24 mouse cellular contexts compared by ENCODE assay signal in genomic region chr5:36141676-36142255, GRCm38 (mm10).
DNase-seq lines count a peak whose midpoint lies in the region; ATAC-seq and TF ChIP-seq lines count a peak whose summit lies in the region.
"Had no signal": no experiment of that assay in that cellular context is flagged by ENCODE, and none has a peak within 500 bp of the region (broad histone marks: within the 10 kb centered on the region; RNA-seq: fewer than 3 reads in every experiment).

No protein-coding gene starts in this region.

- no peak overlapping the region for H3K4me3 ChIP-seq in forebrain, embryonic 11.5 days (ENCODE audit: low read depth, low read length)
- no peak overlapping the region for H3K4me3 ChIP-seq in forebrain, embryonic 10.5 days
- no peak overlapping the region for H3K4me3 ChIP-seq in midbrain, embryonic 12.5 days
- H3K4me3 ChIP-seq in midbrain, postnatal 0 days (ENCODE audit: low read depth, low read length), result no peak overlapping the region
- H3K4me3 ChIP-seq in forebrain, embryonic 13.5 days, result no peak overlapping the region
- H3K4me3 ChIP-seq in neural tube, embryonic 13.5 days, result no peak overlapping the region
- H3K4me3 ChIP-seq: embryonic facial prominence, embryonic 12.5 days; heart, embryonic 13.5 days; kidney, embryonic 15.5 days; layer of hippocampus, adult 2 months; left cerebral cortex, adult 2 months; limb, embryonic 13.5 days had no signal

- TF ChIP-seq CTCF in midbrain, postnatal 0 days (IDR thresholded peaks at IDR 0.05), result no peak

- no peak for DNase-seq in forebrain, embryonic 11.5 days (ENCODE audit: low spot score)
- no peak for DNase-seq in forebrain, embryonic 10.5 days (ENCODE audit: extremely low spot score, low spot score)
- DNase-seq in midbrain, postnatal 0 days (ENCODE audit: low spot score), result no peak
- no peak for DNase-seq in urinary bladder, postnatal 36 days (ENCODE audit: low spot score in 2 of 2)
- DNase-seq in urinary bladder, postnatal 14 days (ENCODE audit: low spot score), result no peak
- DNase-seq: cerebellum, adult 8-10 months; cerebellum, postnatal 36 days; gastrocnemius, postnatal 10 days; right cerebral cortex, postnatal 4 days had no signal

- H3K27me3 ChIP-seq in forebrain, embryonic 11.5 days (ENCODE audit: control insufficient read depth, insufficient read depth, low read length), result no peaks in the 10 kb centered on the region
- H3K27me3 ChIP-seq in forebrain, embryonic 10.5 days (ENCODE audit: poor library complexity, severe bottlenecking), result peaks cover 16% of the 10 kb centered on the region; the same call in 1 of the 2 replicates
- H3K27me3 ChIP-seq in midbrain, embryonic 12.5 days, result peaks cover 5% of the 10 kb centered on the region
- no peaks in the 10 kb centered on the region for H3K27me3 ChIP-seq in midbrain, postnatal 0 days (ENCODE audit: insufficient read depth, low read length)
- H3K27me3 ChIP-seq in forebrain, embryonic 13.5 days, result peaks cover 24% of the 10 kb centered on the region
- peaks cover 16% of the 10 kb centered on the region for H3K27me3 ChIP-seq in neural tube, embryonic 13.5 days
- H3K27me3 ChIP-seq: CH12.LX; embryonic facial prominence, embryonic 12.5 days; heart, embryonic 13.5 days; kidney, embryonic 15.5 days had no signal

- no peaks in the 10 kb centered on the region for H3K4me1 ChIP-seq in forebrain, embryonic 11.5 days (replicated peaks; ENCODE audit: control insufficient read depth, insufficient read depth, low read length)
- peaks cover 27% of the 10 kb centered on the region for H3K4me1 ChIP-seq in forebrain, embryonic 10.5 days
- H3K4me1 ChIP-seq in midbrain, embryonic 12.5 days, result peaks cover 23% of the 10 kb centered on the region
- 0 out of 2 replicates have a peak, but pooled peaks cover 4% of the 10 kb centered on the region for H3K4me1 ChIP-seq in midbrain, postnatal 0 days (ENCODE audit: insufficient read depth, low read length)
- H3K4me1 ChIP-seq in forebrain, embryonic 13.5 days, result peaks cover 11% of the 10 kb centered on the region
- peaks cover 23% of the 10 kb centered on the region for H3K4me1 ChIP-seq in neural tube, embryonic 13.5 days (replicated peaks)
- H3K4me1 ChIP-seq: kidney, embryonic 15.5 days had no signal

- H3K27ac ChIP-seq in forebrain, embryonic 11.5 days (ENCODE audit: low read depth, low read length), result no peak overlapping the region
- no peak overlapping the region for H3K27ac ChIP-seq in forebrain, embryonic 10.5 days
- 0 out of 2 replicates have a peak overlapping the region, but pooled peaks have one; percentile 6 for H3K27ac ChIP-seq in midbrain, embryonic 12.5 days (replicated peaks)
- H3K27ac ChIP-seq in midbrain, postnatal 0 days (ENCODE audit: low read depth, low read length), result no peak overlapping the region
- H3K27ac ChIP-seq in forebrain, embryonic 13.5 days, result no peak overlapping the region
- H3K27ac ChIP-seq in neural tube, embryonic 13.5 days (replicated peaks), result no peak overlapping the region
- H3K27ac ChIP-seq: embryonic facial prominence, embryonic 12.5 days; heart, embryonic 13.5 days; kidney, embryonic 15.5 days; layer of hippocampus, adult 2 months; left cerebral cortex, adult 2 months; limb, embryonic 13.5 days; stomach, postnatal 0 days had no signal

- H3K9ac ChIP-seq in forebrain, embryonic 11.5 days (ENCODE audit: low read length), result no peak overlapping the region
- no peak overlapping the region for H3K9ac ChIP-seq in midbrain, embryonic 12.5 days (replicated peaks)
- H3K9ac ChIP-seq in midbrain, postnatal 0 days (replicated peaks; ENCODE audit: low read length, poor library complexity, severe bottlenecking), result no peak overlapping the region
- H3K9ac ChIP-seq in forebrain, embryonic 13.5 days, result no peak overlapping the region
- H3K9ac ChIP-seq in neural tube, embryonic 13.5 days, result no peak overlapping the region
- H3K9ac ChIP-seq: embryonic facial prominence, embryonic 12.5 days; heart, embryonic 13.5 days; kidney, embryonic 15.5 days; limb, embryonic 13.5 days; liver, postnatal 0 days had no signal

- no peaks in the 10 kb centered on the region for H3K9me3 ChIP-seq in forebrain, embryonic 11.5 days (ENCODE audit: control insufficient read depth, low read length)
- H3K9me3 ChIP-seq in forebrain, embryonic 10.5 days, result no peaks in the 10 kb centered on the region
- no peaks in the 10 kb centered on the region for H3K9me3 ChIP-seq in midbrain, embryonic 12.5 days
- no peaks in the 10 kb centered on the region for H3K9me3 ChIP-seq in midbrain, postnatal 0 days (ENCODE audit: low read length)
- H3K9me3 ChIP-seq in forebrain, embryonic 13.5 days (replicated peaks), result no peaks in the 10 kb centered on the region
- no peaks in the 10 kb centered on the region for H3K9me3 ChIP-seq in neural tube, embryonic 13.5 days
- H3K9me3 ChIP-seq: embryonic facial prominence, embryonic 12.5 days; heart, embryonic 13.5 days; kidney, embryonic 15.5 days; limb, embryonic 13.5 days had no signal

- 48% methylated on average over 6 of the region's 6 CpGs for WGBS in forebrain, embryonic 11.5 days
- WGBS in forebrain, embryonic 10.5 days, result 77% methylated on average over 6 of the region's 6 CpGs
- 73% methylated on average over 6 of the region's 6 CpGs for WGBS in midbrain, embryonic 12.5 days
- 45% methylated on average over 6 of the region's 6 CpGs for WGBS in midbrain, postnatal 0 days
- WGBS in forebrain, embryonic 13.5 days, result 22% methylated on average over 6 of the region's 6 CpGs
- whole genome bisulfite sequencing in neural tube, embryonic 13.5 days, result 39% methylated on average over 6 of the region's 6 CpGs

- H3K36me3 ChIP-seq in forebrain, embryonic 11.5 days (ENCODE audit: control insufficient read depth, insufficient read depth, low read length), result no peaks in the 10 kb centered on the region
- H3K36me3 ChIP-seq in forebrain, embryonic 10.5 days (replicated peaks), result no peaks in the 10 kb centered on the region
- no peaks in the 10 kb centered on the region for H3K36me3 ChIP-seq in midbrain, embryonic 12.5 days
- no peaks in the 10 kb centered on the region for H3K36me3 ChIP-seq in midbrain, postnatal 0 days (ENCODE audit: insufficient read depth, low read length)
- H3K36me3 ChIP-seq in forebrain, embryonic 13.5 days (ENCODE audit: poor library complexity, severe bottlenecking), result no peaks in the 10 kb centered on the region
- no peaks in the 10 kb centered on the region for H3K36me3 ChIP-seq in neural tube, embryonic 13.5 days
- H3K36me3 ChIP-seq: embryonic facial prominence, embryonic 12.5 days; heart, embryonic 13.5 days; kidney, embryonic 15.5 days; limb, embryonic 13.5 days had no signal

- H3K4me2 ChIP-seq in forebrain, embryonic 11.5 days (ENCODE audit: low read depth, low read length, severe bottlenecking), result no peak overlapping the region
- no peak overlapping the region for H3K4me2 ChIP-seq in midbrain, embryonic 12.5 days (replicated peaks)
- no peak overlapping the region for H3K4me2 ChIP-seq in midbrain, postnatal 0 days (ENCODE audit: low read depth, low read length, poor library complexity, severe bottlenecking)
- no peak overlapping the region for H3K4me2 ChIP-seq in forebrain, embryonic 13.5 days
- no peak overlapping the region for H3K4me2 ChIP-seq in neural tube, embryonic 13.5 days
- H3K4me2 ChIP-seq: embryonic facial prominence, embryonic 12.5 days; heart, embryonic 13.5 days; kidney, embryonic 15.5 days; limb, embryonic 13.5 days; liver, embryonic 11.5 days; midbrain, embryonic 11.5 days had no signal

- peak; percentile 63; the same call in 1 of the 2 replicates for ATAC-seq in forebrain, embryonic 11.5 days (replicated peaks; ENCODE audit: low FRiP score)
- no peak for ATAC-seq in midbrain, embryonic 12.5 days (ENCODE audit: low FRiP score, low read depth)
- ATAC-seq in midbrain, postnatal 0 days (ENCODE audit: low FRiP score), result no peak
- peak; percentile 83; the same call in 1 of the 2 replicates for ATAC-seq in forebrain, embryonic 13.5 days
- peak; percentile 73 for ATAC-seq in neural tube, embryonic 13.5 days (ENCODE audit: low read depth)
- ATAC-seq: activated CD4-positive, CD25-positive, alpha-beta regulatory T cell, adult 4 months; liver, postnatal 0 days had no signal

Comparison
In these comparisons a context has a peak if more than half of its experiments do, and no peak if none do; other contexts are left out.
1. ATAC-seq: peak in forebrain, embryonic 11.5 days (single experiment), forebrain, embryonic 13.5 days (single experiment) and neural tube, embryonic 13.5 days (single experiment); none in midbrain, embryonic 12.5 days (single experiment) and midbrain, postnatal 0 days (single experiment).